Mouse (Mus musculus) MEL (cell line): Measurements from ENCODE around the gene Cd5. TPM values are rescaled to one million over a fixed set of nuclear protein-coding genes. Genes with fewer than 3 reads are reported as not detected.

Experiments
- DNase-seq: peaks from one replicate; pipeline ENCODE4 v3.0.0; 2011; ENCODE audit warnings: low read depth, low spot score
- H3K27ac ChIP-seq: 2 replicates; pipeline ENCODE4 v1.5.1; 2012; ENCODE audit warnings: low read depth, mild to moderate bottlenecking, control low read depth, low read length, moderate library complexity; ENCODE audit not compliant: control insufficient read depth
- H3K27me3 ChIP-seq, 2 experiments: fragments of 150-350 bp in 1 of 2; sonication (generic) in 1 of 2; 2 replicates each; pipeline ENCODE4 v1.6.1; 2012; ENCODE audit warnings: low read length in 2 of 2, mild to moderate bottlenecking in 2 of 2, improper control_type of control experiment in 1 of 2, moderate library complexity in 1 of 2; ENCODE audit not compliant: insufficient read depth in 2 of 2, control insufficient read depth in 1 of 2
- H3K36me3 ChIP-seq, 2 experiments: 2 replicates each; pipeline ENCODE4 v1.6.1; 2012 to 2014; ENCODE audit warnings: low read length in 2 of 2, improper control_type of control experiment in 1 of 2, inconsistent platforms in 1 of 2, mild to moderate bottlenecking in 1 of 2; ENCODE audit not compliant: insufficient read depth in 2 of 2, control insufficient read depth in 1 of 2
- H3K4me1 ChIP-seq, 2 experiments: fragments of 150-350 bp in 1 of 2; sonication (generic) in 1 of 2; 2 replicates each; pipeline ENCODE4 v1.6.1; 2012; ENCODE audit warnings: low read length in 2 of 2, improper control_type of control experiment in 1 of 2, mild to moderate bottlenecking in 1 of 2; ENCODE audit not compliant: insufficient read depth in 2 of 2, control insufficient read depth in 1 of 2
- H3K4me3 ChIP-seq, 2 experiments: fragments of 150-350 bp in 1 of 2; sonication (generic) in 1 of 2; 2 replicates each; pipeline ENCODE4 v1.5.1; 2012; ENCODE audit warnings: low read depth in 2 of 2, low read length in 2 of 2, mild to moderate bottlenecking in 2 of 2, moderate library complexity in 2 of 2, control low read depth in 1 of 2, improper control_type of control experiment in 1 of 2; ENCODE audit not compliant: control insufficient read depth in 1 of 2, insufficient read depth in 1 of 2
- H3K79me2 ChIP-seq: 2 replicates; pipeline ENCODE4 v1.6.1; 2012; ENCODE audit warnings: mild to moderate bottlenecking, low read length, moderate library complexity; ENCODE audit not compliant: control insufficient read depth, poor library complexity, insufficient read depth
- H3K9ac ChIP-seq: 2 replicates; pipeline ENCODE4 v1.6.1; 2012; ENCODE audit warnings: low read depth, mild to moderate bottlenecking, control low read depth, low read length, moderate library complexity; ENCODE audit not compliant: control insufficient read depth, poor library complexity, severe bottlenecking
- H3K9me3 ChIP-seq: fragments of 150-350 bp; sonication (generic); replicated peaks from 2 replicates; pipeline ENCODE4 v1.6.1; 2012; ENCODE audit warnings: mild to moderate bottlenecking, low read length, improper control_type of control experiment, moderate library complexity; ENCODE audit not compliant: insufficient read depth
- BHLHE40 ChIP-seq: IDR thresholded peaks from 2 replicates; pipeline ENCODE4 v1.6.1; 2012; ENCODE audit warnings: low read depth, mild to moderate bottlenecking, inconsistent platforms, low read length, improper control_type of control experiment, borderline replicate concordance
- HCFC1 ChIP-seq: IDR thresholded peaks from 2 replicates; pipeline ENCODE4 v1.6.1; 2012; ENCODE audit warnings: low read depth, mild to moderate bottlenecking, inconsistent platforms, low read length, improper control_type of control experiment, moderate library complexity
- MAX ChIP-seq: IDR thresholded peaks from 2 replicates; pipeline ENCODE4 v1.6.1; 2011; ENCODE audit warnings: low read length, improper control_type of control experiment
- MAZ ChIP-seq: IDR thresholded peaks from 2 replicates; pipeline ENCODE4 v1.6.1; 2012; ENCODE audit warnings: low read depth, mild to moderate bottlenecking, inconsistent platforms, low read length, improper control_type of control experiment
- MEF2A ChIP-seq: IDR thresholded peaks from 2 replicates; pipeline ENCODE4 v1.6.1; 2014; ENCODE audit warnings: low read depth, mild to moderate bottlenecking, inconsistent platforms, low read length, improper control_type of control experiment; ENCODE audit not compliant: poor library complexity, insufficient replicate concordance, severe bottlenecking; ENCODE audit errors: extremely low read depth
- NRF1 ChIP-seq: IDR thresholded peaks from 2 replicates; pipeline ENCODE4 v1.6.1; 2014; ENCODE audit warnings: low read depth, mild to moderate bottlenecking, inconsistent platforms, low read length, improper control_type of control experiment, moderate library complexity; ENCODE audit not compliant: poor library complexity, insufficient read depth, severe bottlenecking
- POLR2AphosphoS2 ChIP-seq: IDR thresholded peaks from 2 replicates; pipeline ENCODE4 v1.6.1; 2011; ENCODE audit warnings: low read length, improper control_type of control experiment
- POLR2AphosphoS5 ChIP-seq: IDR thresholded peaks from 2 replicates; pipeline ENCODE4 v1.6.1; 2012; ENCODE audit warnings: low read depth, borderline replicate concordance, mild to moderate bottlenecking, inconsistent platforms, low read length, moderate library complexity, mixed read lengths
- RAD21 ChIP-seq: IDR thresholded peaks from 2 replicates; pipeline ENCODE4 v1.6.1; 2011; ENCODE audit warnings: mild to moderate bottlenecking, low read depth, low read length, improper control_type of control experiment
- RCOR1 ChIP-seq: IDR thresholded peaks from 2 replicates; pipeline ENCODE4 v1.6.1; 2012; ENCODE audit warnings: low read depth, mild to moderate bottlenecking, inconsistent platforms, low read length, improper control_type of control experiment
- SMC3 ChIP-seq: IDR thresholded peaks from 2 replicates; pipeline ENCODE4 v1.6.1; 2011; ENCODE audit warnings: low read depth, low read length, improper control_type of control experiment
- TBP ChIP-seq: IDR thresholded peaks from 2 replicates; pipeline ENCODE4 v1.8.0; 2011; ENCODE audit warnings: low read depth, low read length, improper control_type of control experiment
- TCF12 ChIP-seq: IDR thresholded peaks from 2 replicates; pipeline ENCODE4 v1.6.1; 2014; ENCODE audit warnings: low read depth, mild to moderate bottlenecking, inconsistent platforms, low read length, improper control_type of control experiment, moderate library complexity
- ZKSCAN1 ChIP-seq: IDR thresholded peaks from 2 replicates; pipeline ENCODE4 v1.6.1; 2012; ENCODE audit warnings: low read depth, mild to moderate bottlenecking, inconsistent platforms, low read length, improper control_type of control experiment, moderate library complexity
- ZMIZ1 ChIP-seq: IDR thresholded peaks from 2 replicates; pipeline ENCODE4 v1.6.1; 2012; ENCODE audit warnings: low read depth, mild to moderate bottlenecking, inconsistent platforms, low read length, improper control_type of control experiment, moderate library complexity
- polyA plus RNA-seq, 2 experiments: library from polyadenylated mRNA; stranded (reverse) in 1 of 2; unstranded in 1 of 2; fragments of >175 nt in 1 of 2; fragments of >200 nt in 1 of 2; gene quantifications; 2 replicates each; pipeline versions ENCODE4 v1.2.1 to v1.2.4; 2012; ENCODE audit warnings: low replicate concordance in 2 of 2, low read depth in 1 of 2; ENCODE audit not compliant: insufficient read length in 2 of 2, insufficient read depth in 1 of 2, missing spikeins in 1 of 2
- total RNA-seq: library from RNA; depleted of rRNA; stranded (reverse); fragments of 300-350 nt; gene quantifications from 2 replicates; pipeline ENCODE4 v1.2.3, GENCODE M21; 2012

Cd5 gene
- total and polyA plus RNA-seq, 3 experiments, result not detected

- Histone ChIP-seq H3K36me3 (no peaks in the 10 kb centered on the region), H3K9ac (no peak overlapping the region), H3K79me2 (no peaks in the 10 kb centered on the region), H3K9me3 (no peaks in the 10 kb centered on the region), H3K4me1 (no peaks in the 10 kb centered on the region), H3K27ac (no peak overlapping the region), H3K4me3 (no peak overlapping the region), H3K27me3 (no peaks in the 10 kb centered on the region; a peak in 1 of 4 replicates)
- DNase-seq, result no peak
- TF ChIP-seq RAD21 (no peak), BHLHE40 (no peak), ZMIZ1 (no peak), TBP (no peak), SMC3 (no peak), ZKSCAN1 (no peak), POLR2AphosphoS5 (no peak), TCF12 (no peak), HCFC1 (no peak), MAZ (no peak)
Observed at GRCm38 (mm10) chr19:10733501-10734127, 5.2 kb downstream of the Cd5 start.

GRCm38 (mm10) chr19:10732741-10733140, 6.1 kb downstream of the Cd5 start:
- no peaks in the 10 kb centered on the region for H3K36me3 ChIP-seq
- no peak overlapping the region for H3K9ac ChIP-seq
- peaks cover 0 to 2% of the 10 kb centered on the region in 2 experiments; a peak in 1 of 4 replicates for H3K27me3 ChIP-seq
- no peak overlapping the region for H3K4me3 ChIP-seq
- H3K79me2 ChIP-seq, result no peaks in the 10 kb centered on the region
- no peaks in the 10 kb centered on the region for H3K9me3 ChIP-seq
- no peak overlapping the region for H3K27ac ChIP-seq
- no peak for TF ChIP-seq HCFC1
- no peak for TF ChIP-seq POLR2AphosphoS2
- no peak for TF ChIP-seq SMC3
- no peak for TF ChIP-seq MAZ
- no peak for TF ChIP-seq MAX
- no peak for TF ChIP-seq BHLHE40
- TF ChIP-seq NRF1, result no peak
- no peak for TF ChIP-seq POLR2AphosphoS5
- TF ChIP-seq MEF2A, result no peak
- no peak for TF ChIP-seq RCOR1
- no peak for TF ChIP-seq TCF12
- no peak for DNase-seq
- no peaks in the 10 kb centered on the region for H3K4me1 ChIP-seq
